Mouse (Mus musculus) stomach, embryonic 15.5 days (tissue): ENCODE measurements at regions not wholly inside any gene's neighbourhood (a gene's known extent, or its start where the extent isn't known, plus 50 kb on each side); places are given as distances from the start of the nearest gene placed in this dataset.

Source experiments
- ATAC-seq: fragments of 200-750 bp; cut with Nextera tagmentation; 2 replicates; pipeline ENCODE4 v1.8.0; 2017; ENCODE audit warnings: low read depth, moderate number of reproducible peaks, moderate TSS enrichment; ENCODE audit not compliant: insufficient read depth, low FRiP score
- H3K27ac ChIP-seq: fragments of 300-500 bp; sonication (generic); 2 replicates; pipeline ENCODE4 v1.5.1; 2015; ENCODE audit warnings: mild to moderate bottlenecking, inconsistent platforms
- H3K27me3 ChIP-seq: fragments of 300-500 bp; sonication (generic); replicated peaks from 2 replicates; pipeline ENCODE4 v1.6.1; 2015; ENCODE audit warnings: inconsistent platforms
- H3K36me3 ChIP-seq: fragments of 300-500 bp; sonication (generic); 2 replicates; pipeline ENCODE4 v1.6.1; 2015; ENCODE audit warnings: inconsistent platforms
- H3K4me1 ChIP-seq: fragments of 300-500 bp; sonication (generic); 2 replicates; pipeline ENCODE4 v1.6.1; 2015; ENCODE audit warnings: inconsistent platforms
- H3K4me2 ChIP-seq: fragments of 300-500 bp; sonication (generic); 2 replicates; pipeline ENCODE4 v1.6.1; 2015; ENCODE audit warnings: mild to moderate bottlenecking, inconsistent platforms
- H3K4me3 ChIP-seq: fragments of 300-500 bp; sonication (generic); replicated peaks from 2 replicates; pipeline ENCODE4 v1.5.1; 2015; ENCODE audit warnings: inconsistent platforms
- H3K9ac ChIP-seq: fragments of 300-500 bp; sonication (generic); 2 replicates; pipeline ENCODE4 v1.6.1; 2015; ENCODE audit warnings: inconsistent platforms
- H3K9me3 ChIP-seq: fragments of 300-500 bp; sonication (generic); 2 replicates; pipeline ENCODE4 v1.6.1; 2016; ENCODE audit warnings: inconsistent platforms
- WGBS: fragments of 180-500 bp; shearing (Covaris S2); methylation state at CpG from one replicate; pipeline ENCODE4 v1.1.7; 2015; 5-methylcytosine and 5-hydroxymethylcytosine counted together

GRCm38 (mm10) chr12:7670561-7670960, 306.9 kb upstream of the Apob start:
- H3K27me3 ChIP-seq, result no peaks in the 10 kb centered on the region
- 54% methylated on average over 1 of the region's 1 CpGs for WGBS

GRCm38 (mm10) chr12:7691996-7692395, 285.5 kb upstream of the Apob start:
- Histone ChIP-seq H3K27ac (no peak overlapping the region), H3K27me3 (no peaks in the 10 kb centered on the region), H3K4me3 (no peak overlapping the region), H3K9ac (no peak overlapping the region), H3K9me3 (no peaks in the 10 kb centered on the region), H3K4me2 (no peak overlapping the region), H3K36me3 (no peaks in the 10 kb centered on the region), H3K4me1 (no peaks in the 10 kb centered on the region)
- no peak for ATAC-seq
- WGBS, result 52% methylated on average over 7 of the region's 7 CpGs

More at GRCm38 (mm10) chr12:7670561-7670960, 306.9 kb upstream of the Apob start:
- H3K27ac ChIP-seq, result no peak overlapping the region
- H3K4me3 ChIP-seq, result no peak overlapping the region
- no peak overlapping the region for H3K4me2 ChIP-seq
- no peaks in the 10 kb centered on the region for H3K36me3 ChIP-seq
- no peaks in the 10 kb centered on the region for H3K4me1 ChIP-seq
- H3K9me3 ChIP-seq, result no peaks in the 10 kb centered on the region
- H3K9ac ChIP-seq, result no peak overlapping the region
- no peak for ATAC-seq

GRCm38 (mm10) chr12:7698324-7698944, 279.0 kb upstream of the Apob start:
- 79% methylated on average over 8 of the region's 8 CpGs for WGBS
- Histone ChIP-seq H3K4me3 (no peak overlapping the region), H3K4me1 (no peaks in the 10 kb centered on the region), H3K36me3 (no peaks in the 10 kb centered on the region), H3K27ac (no peak overlapping the region), H3K9ac (no peak overlapping the region), H3K4me2 (no peak overlapping the region), H3K27me3 (no peaks in the 10 kb centered on the region), H3K9me3 (no peaks in the 10 kb centered on the region)
- no peak for ATAC-seq

- no peak overlapping the region for H3K27ac ChIP-seq
- H3K9ac ChIP-seq, result no peak overlapping the region
- no peaks in the 10 kb centered on the region for H3K27me3 ChIP-seq
- WGBS, result 47% methylated on average over 5 of the region's 5 CpGs
- H3K4me2 ChIP-seq, result no peak overlapping the region
- no peak overlapping the region for H3K4me3 ChIP-seq
- ATAC-seq, result no peak
- H3K36me3 ChIP-seq, result no peaks in the 10 kb centered on the region
- no peaks in the 10 kb centered on the region for H3K9me3 ChIP-seq
- no peaks in the 10 kb centered on the region for H3K4me1 ChIP-seq
Observed at GRCm38 (mm10) chr12:7709102-7709501, 268.3 kb upstream of the Apob start.

GRCm38 (mm10) chr12:7709872-7710271, 267.6 kb upstream of the Apob start:
- Histone ChIP-seq H3K4me1 (no peaks in the 10 kb centered on the region), H3K9me3 (no peaks in the 10 kb centered on the region), H3K4me3 (no peak overlapping the region), H3K4me2 (no peak overlapping the region), H3K27me3 (no peaks in the 10 kb centered on the region), H3K9ac (no peak overlapping the region), H3K27ac (no peak overlapping the region), H3K36me3 (no peaks in the 10 kb centered on the region)
- ATAC-seq, result no peak
- whole genome bisulfite sequencing, result 80% methylated on average over 2 of the region's 2 CpGs

GRCm38 (mm10) chr12:7715091-7715490, 262.4 kb upstream of the Apob start:
- Histone ChIP-seq H3K9ac (no peak overlapping the region), H3K4me1 (no peaks in the 10 kb centered on the region), H3K36me3 (no peaks in the 10 kb centered on the region), H3K27ac (no peak overlapping the region), H3K27me3 (no peaks in the 10 kb centered on the region), H3K9me3 (no peaks in the 10 kb centered on the region), H3K4me2 (no peak overlapping the region), H3K4me3 (no peak overlapping the region)
- no peak for ATAC-seq
- WGBS, result 82% methylated on average over 4 of the region's 4 CpGs

- ATAC-seq, result no peak
- no peaks in the 10 kb centered on the region for H3K9me3 ChIP-seq
- no peaks in the 10 kb centered on the region for H3K4me1 ChIP-seq
- no peaks in the 10 kb centered on the region for H3K27me3 ChIP-seq
- H3K4me2 ChIP-seq, result no peak overlapping the region
- H3K36me3 ChIP-seq, result no peaks in the 10 kb centered on the region
- H3K4me3 ChIP-seq, result no peak overlapping the region
- no peak overlapping the region for H3K27ac ChIP-seq
- WGBS, result 85% methylated on average over 2 of the region's 2 CpGs
- H3K9ac ChIP-seq, result no peak overlapping the region
Observed at GRCm38 (mm10) chr12:7718556-7718955, 258.9 kb upstream of the Apob start.

- no peak for ATAC-seq
- no peaks in the 10 kb centered on the region for H3K4me1 ChIP-seq
- WGBS, result 83% methylated on average over 4 of the region's 4 CpGs
Observed at GRCm38 (mm10) chr12:7719080-7719479, 258.4 kb upstream of the Apob start.

GRCm38 (mm10) chr12:7724992-7725391, 252.5 kb upstream of the Apob start:
- Histone ChIP-seq H3K27me3 (no peaks in the 10 kb centered on the region), H3K4me2 (no peak overlapping the region), H3K9me3 (no peaks in the 10 kb centered on the region), H3K27ac (no peak overlapping the region), H3K4me1 (no peaks in the 10 kb centered on the region), H3K4me3 (no peak overlapping the region), H3K36me3 (no peaks in the 10 kb centered on the region), H3K9ac (no peak overlapping the region)
- ATAC-seq, result no peak
- 81% methylated on average over 3 of the region's 3 CpGs for WGBS

More at GRCm38 (mm10) chr12:7719080-7719479, 258.4 kb upstream of the Apob start:
- Histone ChIP-seq H3K27ac (no peak overlapping the region), H3K27me3 (no peaks in the 10 kb centered on the region), H3K36me3 (no peaks in the 10 kb centered on the region), H3K9ac (no peak overlapping the region), H3K4me3 (no peak overlapping the region), H3K9me3 (no peaks in the 10 kb centered on the region), H3K4me2 (no peak overlapping the region)

- no peak for ATAC-seq
- H3K9me3 ChIP-seq, result no peaks in the 10 kb centered on the region
- no peaks in the 10 kb centered on the region for H3K27me3 ChIP-seq
- WGBS, result 78% methylated on average over 2 of the region's 2 CpGs
- H3K4me1 ChIP-seq, result no peaks in the 10 kb centered on the region
- no peak overlapping the region for H3K9ac ChIP-seq
- no peak overlapping the region for H3K4me3 ChIP-seq
- H3K4me2 ChIP-seq, result no peak overlapping the region
- no peaks in the 10 kb centered on the region for H3K36me3 ChIP-seq
- H3K27ac ChIP-seq, result no peak overlapping the region
Observed at GRCm38 (mm10) chr12:7738020-7738419, 239.4 kb upstream of the Apob start.

- no peaks in the 10 kb centered on the region for H3K4me1 ChIP-seq
- H3K27me3 ChIP-seq, result no peaks in the 10 kb centered on the region
- 53% methylated on average over 3 of the region's 3 CpGs for WGBS
- H3K4me3 ChIP-seq, result no peak overlapping the region
- no peaks in the 10 kb centered on the region for H3K36me3 ChIP-seq
- no peak for ATAC-seq
- no peak overlapping the region for H3K27ac ChIP-seq
- no peak overlapping the region for H3K9ac ChIP-seq
- H3K4me2 ChIP-seq, result no peak overlapping the region
- H3K9me3 ChIP-seq, result no peaks in the 10 kb centered on the region
Observed at GRCm38 (mm10) chr12:7738629-7739351, 238.7 kb upstream of the Apob start.

- ATAC-seq, result no peak
- Histone ChIP-seq H3K27me3 (no peaks in the 10 kb centered on the region), H3K4me3 (no peak overlapping the region), H3K36me3 (no peaks in the 10 kb centered on the region), H3K9ac (no peak overlapping the region), H3K4me1 (no peaks in the 10 kb centered on the region), H3K9me3 (no peaks in the 10 kb centered on the region), H3K27ac (no peak overlapping the region), H3K4me2 (no peak overlapping the region)
- 81% methylated on average over 5 of the region's 5 CpGs for WGBS
Observed at GRCm38 (mm10) chr12:7739352-7739994, 238.0 kb upstream of the Apob start.
